Mouse (Mus musculus): ENCODE results near the gene Tmem151b.
A peak's percentile ranks its signal among the peaks of the same experiment; 100 is the strongest.

Tmem151b gene

DNA sequence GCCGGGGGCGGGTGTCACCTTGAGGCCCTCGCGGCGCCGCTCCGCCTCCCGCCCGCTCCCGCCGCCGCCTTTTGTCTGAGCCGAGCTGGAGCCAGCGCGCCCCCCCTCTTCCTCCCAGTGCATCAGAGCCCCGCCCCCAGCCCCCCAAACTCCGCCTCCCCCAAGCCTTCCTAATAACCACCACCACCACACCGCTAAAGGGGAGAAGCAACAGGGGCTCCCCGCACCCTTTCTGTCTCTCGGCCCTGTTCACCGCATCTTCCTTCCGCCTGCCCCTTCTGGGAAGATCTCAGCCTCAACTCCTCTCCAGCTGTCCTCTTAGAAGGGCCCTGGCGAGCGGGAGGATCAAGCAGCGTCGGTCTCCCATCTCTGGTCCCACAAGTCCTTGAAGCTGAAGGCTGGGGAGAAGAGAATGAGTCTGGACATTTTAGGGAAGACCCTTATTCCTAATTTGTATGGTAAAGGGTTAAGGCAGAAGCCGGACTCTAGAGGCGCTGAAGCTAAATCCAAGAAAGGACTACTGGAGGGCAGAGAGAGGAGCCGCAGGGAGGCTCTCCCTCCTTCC lies at the start of gene Tmem151b:
TSS of gene Tmem151b (minus strand) at position 61 of the 565 bp plus-strand sequence.
- DNase-seq (ENCODE audit: low spot score in 2 of 2): no peak

DNA sequence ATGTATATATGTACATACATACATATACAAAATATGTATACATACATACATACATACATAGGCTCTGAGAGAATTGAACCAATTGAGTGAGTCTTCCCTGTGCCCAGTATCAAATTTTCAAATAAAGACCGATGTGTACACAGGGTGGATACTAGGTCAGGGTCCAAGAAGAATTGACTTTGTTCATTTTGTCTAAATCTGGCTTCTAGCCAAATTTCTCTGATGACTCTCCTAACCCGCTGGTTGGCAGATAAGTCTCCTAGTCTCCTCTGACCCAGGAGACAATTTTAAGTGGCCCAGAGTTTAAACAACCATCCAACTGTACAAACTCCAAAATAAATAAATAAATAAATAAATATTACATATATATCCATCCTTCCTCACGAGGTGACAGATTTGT lies 49.4 kb upstream of the Tmem151b start:
- no peak for DNase-seq (ENCODE audit: low spot score in 2 of 2)

DNA sequence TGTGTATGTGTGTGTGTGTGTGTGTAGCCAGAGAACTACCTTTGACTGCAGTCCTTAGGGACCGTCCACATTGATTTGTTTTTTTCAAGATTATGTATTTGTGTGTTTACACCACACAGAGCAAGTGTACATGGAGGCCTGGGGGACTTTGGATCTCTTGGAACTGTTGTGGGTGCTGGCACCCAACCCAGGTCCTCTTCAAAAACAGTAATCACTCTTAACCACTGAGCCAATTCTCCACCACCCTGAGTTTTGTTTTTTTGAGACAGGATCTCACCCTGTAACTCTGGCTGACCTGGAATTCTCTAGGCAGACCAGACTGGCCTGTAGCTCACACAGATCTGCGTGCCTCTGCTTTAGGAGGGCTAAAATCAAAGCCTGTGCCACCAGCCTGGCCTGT lies 48.9 kb upstream of the Tmem151b start:
- no peak for DNase-seq (ENCODE audit: low spot score in 2 of 2)

DNA sequence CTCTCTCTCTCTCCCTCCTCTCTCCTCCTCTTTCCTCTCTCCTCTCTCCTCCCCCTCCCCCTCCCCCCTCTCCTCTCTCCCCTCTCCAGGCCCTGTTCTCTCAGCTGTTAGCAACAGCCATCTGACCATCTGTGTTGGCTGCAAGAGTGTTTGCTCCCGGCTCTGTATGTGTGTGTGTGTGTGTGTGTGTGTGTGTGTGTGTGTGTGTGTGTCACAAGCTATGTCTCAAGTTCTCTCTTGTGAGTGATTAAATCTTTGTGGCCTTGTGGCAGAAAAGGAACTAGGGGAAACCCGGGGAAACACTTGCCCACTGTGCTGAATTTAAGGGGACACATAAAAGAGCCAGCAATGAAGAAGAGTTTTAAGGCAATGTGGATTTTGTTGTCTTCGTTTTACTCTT lies 48.3 kb upstream of the Tmem151b start:
- DNase-seq (ENCODE audit: low spot score in 2 of 2): no peak

DNA sequence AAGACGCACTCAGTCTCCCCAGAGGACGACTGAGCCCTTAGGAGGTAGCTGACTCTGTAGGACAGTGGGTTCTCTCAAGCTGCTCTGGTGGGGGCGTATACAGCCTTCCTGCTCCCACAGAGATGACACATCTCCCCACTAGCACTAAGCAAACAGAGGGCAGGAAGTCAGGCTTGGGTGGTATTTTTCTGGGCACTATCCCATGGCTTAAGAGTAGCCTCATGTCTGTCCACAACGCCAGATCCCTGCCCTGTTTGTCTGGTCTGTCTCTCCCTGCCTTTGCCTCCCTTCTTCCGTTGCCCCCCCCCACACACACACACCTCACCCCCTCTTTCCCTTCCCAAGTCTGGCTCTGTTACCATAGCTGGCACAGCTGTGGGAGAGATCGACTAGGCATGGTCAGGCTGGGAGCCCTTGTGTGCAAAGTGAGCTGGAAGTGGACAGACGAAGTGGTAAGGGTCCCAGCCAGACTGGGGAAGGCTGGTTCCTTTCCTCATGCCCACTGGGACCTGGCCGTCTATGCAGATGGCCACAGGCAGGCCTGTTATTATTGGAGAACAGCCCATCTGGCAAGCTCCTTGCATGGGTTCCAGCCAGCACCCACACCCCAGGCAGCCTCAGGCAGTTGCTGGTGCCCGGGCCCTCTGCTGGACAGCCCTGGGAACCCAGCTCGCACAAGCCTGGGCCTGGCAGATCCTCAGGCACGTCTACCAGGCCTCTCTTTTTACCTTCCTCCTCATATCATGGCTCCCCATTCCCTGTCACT lies 47.3 kb upstream of the Tmem151b start:
- DNase-seq (ENCODE audit: low spot score in 2 of 2): peak; percentile 58 to 84

DNA sequence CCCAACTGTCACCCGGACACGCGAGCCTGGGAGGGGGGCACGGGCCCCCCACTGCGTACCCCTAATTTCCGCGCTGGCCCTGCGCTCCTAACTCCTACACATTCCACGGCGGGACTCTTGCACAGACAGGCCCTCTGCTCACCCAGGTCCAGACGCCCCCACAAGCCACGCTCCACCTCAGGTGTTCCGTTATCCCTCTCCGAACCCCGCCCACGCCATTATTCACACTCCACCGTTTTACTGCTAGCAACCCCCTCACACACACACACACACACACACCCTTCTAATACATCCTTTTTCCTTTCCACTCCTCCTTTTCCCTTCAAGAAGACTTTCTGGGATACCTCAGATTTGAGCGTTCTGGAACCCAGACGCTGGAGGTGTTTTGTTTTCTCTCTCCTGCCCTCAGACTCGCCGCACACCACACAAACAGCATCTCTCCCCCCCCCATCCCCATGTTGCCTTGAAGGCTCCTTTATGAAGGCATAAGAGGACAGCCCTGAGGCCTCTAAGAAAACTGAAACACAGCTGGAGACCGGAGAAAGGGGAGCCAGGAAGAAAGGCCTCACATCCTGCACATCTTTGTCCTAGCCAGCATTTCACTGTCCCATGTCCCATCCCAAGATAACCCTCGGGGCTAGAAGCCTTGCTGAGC lies 46.4 kb upstream of the Tmem151b start:
- no peak for DNase-seq (ENCODE audit: low spot score in 2 of 2)

DNA sequence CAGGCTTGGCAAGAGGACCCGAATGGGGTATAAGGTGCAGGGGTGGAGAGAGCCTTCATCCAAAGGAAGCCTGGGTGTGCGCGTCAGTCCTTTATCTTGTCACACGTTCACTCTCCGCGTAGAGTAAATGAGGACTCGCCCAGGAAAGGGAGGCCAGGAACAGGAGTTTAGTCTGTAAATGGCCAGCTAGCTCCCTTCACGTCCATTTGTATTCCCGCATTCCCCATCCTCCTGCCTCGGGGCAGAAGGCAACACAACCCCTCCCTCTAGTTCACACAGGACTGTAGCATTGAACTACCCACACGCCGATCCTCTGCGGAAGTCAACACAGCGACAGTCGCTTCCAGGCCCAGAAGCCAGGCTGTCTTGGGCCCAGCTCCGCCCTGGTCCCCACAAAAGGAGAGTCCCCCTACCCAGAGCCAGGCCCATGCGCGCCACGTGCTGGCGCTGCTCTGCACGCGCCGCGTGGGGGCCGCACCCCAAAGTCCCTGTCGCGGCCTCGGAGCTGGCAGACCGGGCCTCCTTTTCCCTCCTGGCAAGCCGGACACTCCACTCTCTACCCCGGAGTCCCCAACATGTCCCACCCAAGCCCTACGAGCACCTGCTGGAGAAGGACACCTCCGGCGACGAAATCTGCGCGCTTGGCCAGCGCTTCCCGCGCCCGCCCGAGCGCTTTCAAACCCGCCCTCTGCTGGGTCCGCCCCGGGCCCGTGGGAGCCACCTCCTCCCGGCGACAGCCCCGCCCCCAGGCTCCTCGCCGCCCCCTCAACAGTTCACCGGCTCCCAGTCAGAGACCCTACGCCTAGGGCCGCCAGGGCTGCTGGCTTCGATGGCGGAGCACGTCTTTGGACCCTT lies 45.6 kb upstream of the Tmem151b start:
- DNase-seq (ENCODE audit: low spot score in 2 of 2): peak; percentile 64 to 72

DNA sequence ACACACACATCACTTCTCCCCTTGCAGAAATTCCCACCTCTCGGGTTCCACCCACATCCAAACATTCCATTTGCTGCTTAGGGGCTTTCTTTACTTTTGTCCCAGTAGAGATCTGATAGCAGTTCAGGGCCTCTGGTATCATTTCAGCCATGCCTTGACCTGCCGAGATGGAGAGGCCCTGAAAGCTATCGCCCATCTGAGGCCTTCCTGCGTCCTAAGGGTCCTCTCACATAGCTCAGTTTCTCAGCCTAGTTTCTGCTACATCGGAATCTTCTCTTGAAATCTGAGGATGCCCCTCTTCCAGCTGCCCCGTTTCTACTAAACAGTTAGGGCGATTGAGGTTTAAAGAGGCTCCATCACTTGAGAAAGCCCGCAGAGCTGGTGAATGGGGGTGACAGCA lies 44.7 kb upstream of the Tmem151b start:
- DNase-seq (ENCODE audit: low spot score in 2 of 2): no peak

DNA sequence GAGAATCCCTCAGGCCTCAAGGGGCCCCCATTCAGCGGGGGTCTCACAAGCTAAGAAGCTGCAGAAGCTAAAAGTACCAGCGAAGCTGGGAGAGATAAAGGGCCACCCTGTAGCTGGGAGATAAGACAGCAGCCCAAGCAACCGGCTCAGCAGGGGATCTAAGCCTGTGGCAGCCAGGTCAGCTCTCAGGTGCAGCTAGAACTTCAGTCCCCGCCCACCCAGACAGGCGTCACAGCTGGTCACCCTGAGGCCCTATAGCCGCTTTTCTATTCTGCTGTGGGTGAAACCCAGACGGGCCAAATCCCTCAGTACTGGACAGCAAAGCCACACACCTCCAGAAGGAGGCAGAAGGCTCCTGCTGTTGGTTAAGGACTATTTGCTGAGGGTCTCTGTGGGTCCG lies 44.0 kb upstream of the Tmem151b start:
- no peak for DNase-seq (ENCODE audit: low spot score in 2 of 2)

DNA sequence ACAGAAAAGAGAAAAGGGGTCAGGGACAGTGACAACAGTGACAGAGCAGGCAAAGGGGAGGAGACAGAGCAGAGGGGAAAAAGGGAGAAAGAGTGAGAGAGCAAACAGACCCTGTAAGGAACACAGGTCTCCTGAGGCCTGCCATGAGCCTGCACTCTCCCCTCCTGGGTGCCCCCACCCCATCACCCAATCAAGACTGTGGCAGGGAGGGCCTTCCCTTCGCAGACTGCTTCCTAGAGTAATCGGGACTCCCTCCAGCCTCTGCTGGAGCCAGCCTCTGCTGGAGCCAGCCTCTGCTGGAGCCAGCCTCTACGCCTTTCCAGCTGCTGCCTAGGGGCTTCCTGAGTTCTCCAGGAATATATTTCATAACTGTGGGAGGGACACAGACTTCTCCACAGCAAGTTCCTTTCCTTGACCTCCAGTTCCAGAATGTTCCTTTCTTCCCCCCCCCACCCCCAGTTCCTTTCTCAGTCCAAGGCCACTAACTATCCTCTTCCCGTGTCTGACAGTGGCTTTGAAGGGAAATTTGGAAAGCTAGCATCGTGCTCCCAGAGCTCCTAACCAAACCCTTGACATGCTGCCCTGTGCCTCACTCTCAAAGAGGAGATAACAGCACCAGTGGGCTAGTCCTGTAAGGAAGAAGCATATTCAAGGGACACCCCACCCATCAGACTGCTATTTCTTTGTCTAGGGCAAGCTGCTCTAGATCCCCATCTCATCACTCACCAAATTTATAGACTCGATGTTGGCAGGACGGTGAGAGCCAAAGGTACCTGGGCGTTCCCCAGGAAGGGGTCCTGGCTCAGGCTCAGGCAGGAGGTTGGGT lies 43.3 kb upstream of the Tmem151b start:
- DNase-seq (ENCODE audit: low spot score in 2 of 2): no peak

DNA sequence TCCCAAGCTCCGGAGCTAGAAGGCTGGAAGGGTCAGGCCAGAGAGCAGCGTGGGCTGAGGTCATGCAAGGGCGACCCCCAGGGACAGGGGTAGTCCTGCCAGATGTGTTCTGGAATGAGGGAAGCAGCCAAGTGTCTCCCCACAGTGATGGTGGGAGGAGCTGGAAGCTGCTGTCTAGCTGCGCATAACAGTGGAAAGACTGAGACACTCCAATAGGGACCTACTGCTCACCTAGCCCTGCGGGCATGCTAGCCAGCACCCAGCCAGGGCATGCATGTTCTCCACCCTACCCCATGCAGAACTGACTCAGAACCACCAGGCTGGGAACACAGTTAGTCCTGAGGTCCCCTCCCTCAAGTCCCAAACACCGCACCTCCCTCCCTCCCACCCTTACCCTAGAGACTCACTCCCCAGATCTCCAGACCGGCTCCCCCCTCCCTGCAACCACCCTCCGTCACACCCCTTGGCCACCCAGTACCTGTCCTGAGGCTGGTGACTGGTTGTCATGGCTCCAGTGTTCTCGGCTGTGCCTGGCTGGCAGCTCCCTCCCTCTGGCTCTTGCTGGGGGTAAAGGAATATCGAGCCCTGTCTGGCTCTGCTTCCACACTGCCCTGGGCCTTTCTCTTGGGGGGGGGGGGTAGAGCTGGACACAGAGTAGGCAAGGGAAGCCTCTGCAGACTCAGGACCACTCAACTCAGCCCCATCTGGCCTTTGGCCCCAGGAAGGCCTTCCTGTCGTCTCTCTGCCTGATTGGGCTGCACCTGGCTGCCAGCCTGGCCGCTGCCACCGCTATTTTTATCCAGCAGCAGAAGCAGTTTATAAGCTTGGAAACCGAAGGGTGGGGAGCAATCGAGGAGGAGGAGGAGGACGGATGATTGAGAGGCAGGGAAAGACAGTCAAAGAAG lies 42.5 kb upstream of the Tmem151b start:
- no peak for DNase-seq (ENCODE audit: low spot score in 2 of 2)

DNA sequence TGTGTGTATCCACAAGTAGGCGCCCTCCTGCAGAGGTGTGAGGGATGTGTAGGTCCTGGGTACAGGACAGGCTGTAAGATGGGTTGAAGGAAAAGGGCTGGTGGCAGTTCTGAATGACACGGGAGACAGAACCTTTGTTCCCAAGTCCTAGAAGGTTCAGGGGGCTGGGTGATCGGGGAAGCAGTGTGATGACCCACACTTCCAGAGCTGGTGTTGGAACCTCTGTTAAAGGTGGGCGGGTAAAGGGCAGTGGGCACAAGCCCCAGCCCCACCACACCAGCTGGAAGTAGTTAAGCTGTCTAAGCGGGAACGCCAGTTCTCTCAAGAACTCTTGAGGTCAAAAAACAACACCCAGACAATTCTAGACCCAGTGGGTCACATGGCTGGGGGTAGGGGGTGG lies 40.9 kb upstream of the Tmem151b start:
- DNase-seq (ENCODE audit: low spot score in 2 of 2): no peak

DNA sequence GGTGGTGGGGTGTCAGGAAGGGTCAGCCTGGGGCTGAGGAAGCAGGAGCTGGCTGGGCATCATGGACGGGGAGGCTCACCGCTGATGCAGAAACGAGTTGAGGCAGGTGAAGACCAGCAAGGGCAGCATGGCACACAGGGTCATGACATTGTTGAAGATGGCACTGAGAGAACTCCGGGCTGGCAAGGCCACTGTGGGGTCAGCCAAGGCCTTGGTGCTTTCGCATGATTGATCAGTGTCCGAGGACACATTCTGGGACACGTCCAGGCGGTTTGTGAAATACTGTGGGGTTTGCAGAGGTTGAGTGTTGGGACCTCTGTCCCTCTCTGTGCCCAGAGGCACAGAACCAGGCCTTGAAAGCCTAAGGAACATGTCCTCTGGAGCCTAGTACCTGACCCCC lies 40.4 kb upstream of the Tmem151b start:
- no peak for DNase-seq (ENCODE audit: low spot score in 2 of 2)

DNA sequence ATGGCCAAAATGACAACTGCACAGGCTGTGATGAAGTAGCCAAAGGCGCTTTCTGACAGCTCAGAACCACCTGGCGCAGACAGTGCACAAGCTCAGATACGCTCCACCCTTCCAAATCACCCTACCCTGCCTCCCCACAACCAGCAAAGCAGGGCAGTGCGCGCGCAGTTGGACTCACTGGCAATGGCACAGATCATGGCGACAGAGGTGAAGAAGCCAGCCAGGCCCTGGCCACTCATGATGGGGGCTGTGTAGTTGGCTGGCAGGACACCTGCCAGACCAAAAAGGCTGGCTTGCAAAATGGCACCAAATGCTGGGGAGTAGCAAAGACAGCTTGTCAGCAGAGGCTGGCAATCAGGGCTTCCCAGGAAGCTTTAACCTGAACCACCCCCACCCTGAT lies 39.8 kb upstream of the Tmem151b start:
- no peak for DNase-seq (ENCODE audit: low spot score in 2 of 2)

DNA sequence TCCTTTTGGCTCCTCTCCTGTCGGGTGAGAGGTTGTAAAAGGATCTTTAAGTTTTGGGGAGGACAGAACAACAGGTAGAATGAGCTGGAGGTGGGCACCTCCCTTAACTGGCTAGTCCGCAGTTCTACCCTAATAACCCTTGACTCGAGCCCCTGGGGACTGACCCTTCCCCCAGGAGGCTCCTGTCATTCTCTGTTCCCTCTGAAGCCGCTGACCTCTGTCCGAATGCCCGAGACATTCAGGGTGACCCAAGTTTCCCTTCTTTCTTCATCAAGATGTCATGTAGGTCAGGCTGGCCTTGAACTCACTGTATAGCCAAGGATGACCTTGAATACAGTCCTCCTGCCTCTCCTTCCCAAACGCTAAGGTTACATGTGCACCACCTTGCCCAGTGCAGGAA lies 38.9 kb upstream of the Tmem151b start:
- no peak for DNase-seq (ENCODE audit: low spot score in 2 of 2)

DNA sequence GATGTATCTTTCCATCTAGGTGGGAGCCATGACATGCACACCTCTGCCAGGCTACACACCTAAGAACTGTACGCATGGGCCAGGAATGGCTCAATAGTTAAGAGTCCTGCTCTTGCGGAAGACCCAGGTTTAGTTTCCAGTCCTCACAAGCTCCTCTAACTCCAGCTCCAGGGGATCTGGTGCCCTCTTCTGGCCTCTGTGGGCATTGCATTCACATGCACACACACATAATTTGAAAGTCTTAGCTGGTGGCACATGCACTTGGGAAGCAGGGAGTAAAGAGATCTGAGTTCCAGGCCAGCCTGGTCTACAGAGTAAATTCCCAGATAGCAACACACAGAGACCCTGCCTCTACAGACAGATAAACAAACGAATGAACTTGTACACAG lies 37.0 kb upstream of the Tmem151b start:
- DNase-seq (ENCODE audit: low spot score in 2 of 2): no peak

DNA sequence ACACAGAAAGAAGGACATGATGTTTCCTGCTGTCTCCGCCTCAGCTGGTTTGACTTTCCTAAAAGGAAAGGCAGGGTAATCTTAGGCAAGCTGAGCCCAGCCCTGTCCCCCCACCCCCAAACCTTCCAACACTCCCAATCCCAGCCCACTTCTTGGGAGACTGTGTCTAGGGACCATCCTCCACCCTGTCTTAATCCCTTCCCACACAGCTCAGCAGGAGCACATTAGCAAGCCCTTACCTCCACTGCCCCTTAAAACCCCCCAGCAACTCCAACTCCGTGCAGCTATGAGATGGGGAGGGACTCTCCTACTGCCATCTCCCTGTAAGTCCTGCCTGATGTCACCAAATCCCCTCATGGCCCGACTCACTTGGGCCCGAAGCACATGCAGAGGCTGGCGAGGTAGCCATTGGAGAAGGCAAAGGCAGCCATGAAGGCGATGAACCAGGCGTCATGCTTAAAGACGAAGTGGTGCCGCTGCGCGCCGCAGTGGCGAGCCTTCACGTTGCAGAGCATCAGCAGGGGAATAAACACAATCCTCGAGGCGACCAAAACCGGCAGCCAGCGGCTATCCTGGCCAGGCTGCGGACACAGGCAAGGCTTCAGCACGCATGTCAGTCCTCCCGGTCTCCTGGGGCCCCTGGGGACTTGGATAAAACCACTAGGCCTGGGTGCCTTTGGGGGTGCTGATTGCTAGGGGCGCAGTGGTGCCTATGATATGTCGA lies 36.4 kb upstream of the Tmem151b start:
- DNase-seq (ENCODE audit: low spot score in 2 of 2): no peak

DNA sequence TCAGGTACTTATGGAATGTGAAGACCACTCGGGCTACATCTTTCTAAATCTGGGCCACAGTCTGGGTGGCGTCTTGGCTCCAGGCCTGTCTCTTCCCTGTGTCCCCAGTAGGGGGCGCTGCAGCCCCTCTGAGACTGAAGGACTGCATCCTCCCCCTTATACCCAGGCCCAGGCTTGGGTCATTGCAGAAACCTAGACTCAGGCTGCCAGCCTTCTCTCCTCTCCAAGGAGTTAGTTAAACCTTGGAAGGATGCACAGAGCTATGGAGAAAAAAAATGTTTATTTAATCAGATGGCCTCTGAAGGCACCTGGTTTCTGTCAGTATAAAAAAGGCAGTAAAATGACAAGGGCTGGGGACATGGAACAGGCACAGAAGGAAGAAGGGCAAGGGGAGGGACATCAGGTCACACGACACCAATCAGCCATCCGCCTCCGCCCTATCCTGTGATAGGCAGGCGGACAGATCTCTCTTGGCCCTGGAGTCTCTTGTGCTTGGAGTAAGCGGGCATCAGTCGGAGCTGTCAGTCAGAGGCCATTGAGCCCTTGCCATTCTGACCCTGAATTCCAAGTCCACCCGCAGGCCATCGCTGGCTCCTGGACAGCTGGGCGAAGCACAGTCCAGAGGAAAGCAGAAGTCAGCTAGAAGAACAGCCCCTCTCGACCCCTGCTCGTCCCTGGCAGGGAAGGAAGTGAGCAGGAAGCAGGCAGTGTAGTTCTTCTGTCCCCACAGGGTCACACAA lies 35.6 kb upstream of the Tmem151b start:
- peak; percentile 51 to 74 for DNase-seq (ENCODE audit: low spot score in 2 of 2)

Data from urinary bladder, postnatal 36 days (tissue).